Mouse (Mus musculus) G1E (cell line): ENCODE measurements around the gene Zfp961. TPM values are rescaled to one million over a fixed set of nuclear protein-coding genes. Genes with fewer than 3 reads are reported as not detected.

Experiments
- ATAC-seq: 2 replicates; pipeline ENCODE4 v1.8.0; 2016; ENCODE audit warnings: mild to moderate bottlenecking; ENCODE audit not compliant: insufficient number of reproducible peaks, poor library complexity, low FRiP score, severe bottlenecking; ENCODE audit errors: extremely low read depth
- DNase-seq: peaks from one replicate; pipeline ENCODE4 v3.0.0; 2012; ENCODE audit warnings: low spot score
- H3K27me3 ChIP-seq: 2 replicates; pipeline ENCODE4 v1.6.1; 2012; ENCODE audit warnings: mild to moderate bottlenecking, low read length, inconsistent platforms; ENCODE audit not compliant: insufficient read depth
- H3K36me3 ChIP-seq: replicated peaks from 2 replicates; pipeline ENCODE3; 2012; ENCODE audit warnings: mild to moderate bottlenecking, inconsistent platforms
- H3K4me1 ChIP-seq: 2 replicates; pipeline ENCODE4 v1.6.1; 2012; ENCODE audit warnings: low read depth, low read length, inconsistent platforms, mixed read lengths; ENCODE audit not compliant: insufficient read depth
- H3K4me3 ChIP-seq: 2 replicates; pipeline ENCODE4 v1.5.1; 2012; ENCODE audit warnings: low read depth, mild to moderate bottlenecking, inconsistent platforms, low read length, moderate library complexity, mixed read lengths
- H3K9me3 ChIP-seq: replicated peaks from 2 replicates; pipeline ENCODE4 v1.6.1; 2012; ENCODE audit warnings: inconsistent platforms
- CTCF ChIP-seq: IDR thresholded peaks from 2 replicates; pipeline ENCODE4 v1.5.1; 2012; ENCODE audit warnings: low read depth, low read length, inconsistent platforms, mixed read lengths
- GATA1 ChIP-seq: IDR thresholded peaks from 2 replicates; pipeline ENCODE4 v1.6.1; 2012; ENCODE audit warnings: borderline replicate concordance, low read length, inconsistent platforms, mixed read lengths
- GATA2 ChIP-seq: IDR thresholded peaks from 2 replicates; pipeline ENCODE4 v1.6.1; 2012; ENCODE audit warnings: low read depth, low read length, inconsistent platforms, borderline replicate concordance
- POLR2AphosphoS5 ChIP-seq: IDR thresholded peaks from 2 replicates; pipeline ENCODE4 v1.6.1; 2012; ENCODE audit warnings: low read depth, low read length, inconsistent platforms; ENCODE audit not compliant: insufficient replicate concordance
- TAL1 ChIP-seq: conservative IDR thresholded peaks from 2 replicates; pipeline ENCODE4 v1.6.1; 2012; ENCODE audit warnings: low read depth, low read length, inconsistent platforms, mixed read lengths
- polyA plus RNA-seq: library from polyadenylated mRNA; stranded (reverse); fragments of >175 nt; gene quantifications from 2 replicates; pipeline ENCODE4 v1.2.3, GENCODE M21; 2012
- total RNA-seq, 2 experiments: library from RNA; stranded (forward) in 1 of 2; stranded (reverse) in 1 of 2; fragments of 200-1000 nt in 1 of 2; fragments of >200 nt in 1 of 2; fragmentation: Nextera tagmentation in 1 of 2; gene quantifications; 2 replicates each; pipeline ENCODE4 v1.2.3; 2014 to 2017

Zfp961 gene
- total and polyA plus RNA-seq, 3 experiments, result 5.4 to 59.4 (median 34.5) TPM

DNA sequence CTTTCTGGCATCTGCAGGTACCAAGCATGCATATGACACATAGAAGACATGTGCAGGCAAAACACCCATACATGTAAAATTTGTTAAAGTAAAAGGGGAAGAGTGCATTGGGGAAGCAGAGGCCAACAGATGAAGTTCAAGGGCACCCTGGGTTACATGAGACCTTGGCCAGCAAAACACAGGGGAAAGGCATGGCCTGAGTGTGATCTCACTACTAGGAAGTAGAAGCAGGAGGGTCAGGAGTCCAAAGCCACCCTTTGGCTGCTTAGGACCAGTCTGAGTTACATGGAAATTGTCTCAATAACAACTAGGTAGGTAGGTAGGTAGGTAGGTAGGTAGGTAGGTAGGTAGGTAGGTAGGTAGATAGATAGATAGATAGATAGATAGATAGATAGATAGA, 9.6 kb downstream of the Zfp961 start:
- H3K9me3 ChIP-seq, result peaks cover 7% of the 10 kb centered on the region
- peaks cover 4% of the 10 kb centered on the region; the same call in 1 of the 2 replicates for H3K4me1 ChIP-seq
- TF ChIP-seq GATA1 (no peak), POLR2AphosphoS5 (no peak), GATA2 (no peak), CTCF (no peak), TAL1 (no peak)
- no peak for DNase-seq
- H3K36me3 ChIP-seq, result peaks cover 63% of the 10 kb centered on the region
- ATAC-seq, result no peak
- H3K27me3 ChIP-seq, result no peaks in the 10 kb centered on the region
- no peak overlapping the region for H3K4me3 ChIP-seq

DNA sequence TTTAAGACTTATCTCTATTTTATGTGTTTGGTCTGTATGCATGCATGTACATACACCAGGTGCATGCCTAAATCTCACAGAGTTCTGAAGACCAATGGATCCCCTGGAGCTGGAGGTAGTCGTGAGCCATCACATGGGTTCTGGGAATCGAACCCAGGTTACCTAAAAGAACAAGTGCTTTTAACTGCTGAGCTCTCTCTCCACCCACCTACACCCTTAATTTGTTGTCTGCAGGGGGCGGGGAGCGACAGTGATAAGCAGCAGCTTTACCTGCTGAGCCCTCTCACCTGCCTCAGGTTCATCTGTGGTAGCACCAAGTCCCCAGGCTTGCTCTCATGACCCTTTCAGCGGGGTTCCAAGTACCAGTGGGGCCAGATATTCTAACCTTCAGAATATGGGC, 11.0 kb downstream of the Zfp961 start:
- H3K27me3 ChIP-seq, result no peaks in the 10 kb centered on the region
- H3K9me3 ChIP-seq, result peaks cover 7% of the 10 kb centered on the region
- peaks cover 4% of the 10 kb centered on the region; the same call in 1 of the 2 replicates for H3K4me1 ChIP-seq
- DNase-seq (no peak), ATAC-seq (no peak)
- peaks cover 77% of the 10 kb centered on the region for H3K36me3 ChIP-seq
- H3K4me3 ChIP-seq, result no peak overlapping the region
- TF ChIP-seq GATA2 (no peak), POLR2AphosphoS5 (no peak), CTCF (no peak), TAL1 (no peak), GATA1 (no peak)

DNA sequence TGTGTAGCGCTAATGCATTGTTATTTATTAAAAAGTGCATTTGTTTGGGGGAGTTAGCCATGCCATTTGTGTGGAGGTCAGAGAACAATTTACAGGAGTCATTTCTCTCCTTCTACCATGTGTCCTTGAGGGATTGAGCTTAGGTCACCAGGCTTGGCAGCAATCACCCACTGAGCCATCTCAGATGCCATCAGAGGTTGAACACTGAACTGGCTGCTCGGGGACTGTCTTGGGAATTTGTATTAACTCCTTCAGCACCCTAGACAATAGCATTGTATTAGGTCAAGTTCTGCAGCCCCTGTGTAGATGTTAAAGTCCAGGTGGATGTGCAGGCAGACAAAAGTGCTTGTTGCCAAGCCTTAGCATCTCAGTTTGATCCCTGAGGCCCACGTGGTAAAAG, 13.2 kb downstream of the Zfp961 start:
- no peak for TF ChIP-seq TAL1
- no peak for TF ChIP-seq GATA1
- TF ChIP-seq POLR2AphosphoS5, result no peak
- no peak for TF ChIP-seq CTCF
- no peak for TF ChIP-seq GATA2
- Histone ChIP-seq H3K4me1 (peaks cover 4% of the 10 kb centered on the region; the same call in 1 of the 2 replicates), H3K9me3 (peaks cover 7% of the 10 kb centered on the region), H3K27me3 (no peaks in the 10 kb centered on the region), H3K36me3 (peaks cover 92% of the 10 kb centered on the region), H3K4me3 (no peak overlapping the region)
- DNase-seq, result no peak
- no peak for ATAC-seq

GRCm38 (mm10) chr8:71965166-71965565, 14.3 kb downstream of the Zfp961 start:
- H3K9me3 ChIP-seq, result peaks cover 7% of the 10 kb centered on the region
- peaks cover 95% of the 10 kb centered on the region for H3K36me3 ChIP-seq
- DNase-seq (no peak), ATAC-seq (no peak)
- H3K4me1 ChIP-seq, result peaks cover 1% of the 10 kb centered on the region; the same call in 1 of the 2 replicates
- no peak for TF ChIP-seq POLR2AphosphoS5
- no peak for TF ChIP-seq GATA1
- TF ChIP-seq CTCF, result no peak
- TF ChIP-seq GATA2, result no peak
- TF ChIP-seq TAL1, result no peak
- H3K4me3 ChIP-seq, result no peak overlapping the region
- H3K27me3 ChIP-seq, result no peaks in the 10 kb centered on the region

GRCm38 (mm10) chr8:71966411-71966810, 15.6 kb downstream of the Zfp961 start:
- no peak for ATAC-seq
- H3K36me3 ChIP-seq, result peaks cover 94% of the 10 kb centered on the region
- H3K4me3 ChIP-seq, result no peak overlapping the region
- TF ChIP-seq GATA2 (no peak), POLR2AphosphoS5 (no peak)
- peaks cover 7% of the 10 kb centered on the region for H3K9me3 ChIP-seq
- no peak for DNase-seq
- H3K27me3 ChIP-seq, result no peaks in the 10 kb centered on the region
- no peaks in the 10 kb centered on the region; the same call in 1 of the 2 replicates for H3K4me1 ChIP-seq

DNA sequence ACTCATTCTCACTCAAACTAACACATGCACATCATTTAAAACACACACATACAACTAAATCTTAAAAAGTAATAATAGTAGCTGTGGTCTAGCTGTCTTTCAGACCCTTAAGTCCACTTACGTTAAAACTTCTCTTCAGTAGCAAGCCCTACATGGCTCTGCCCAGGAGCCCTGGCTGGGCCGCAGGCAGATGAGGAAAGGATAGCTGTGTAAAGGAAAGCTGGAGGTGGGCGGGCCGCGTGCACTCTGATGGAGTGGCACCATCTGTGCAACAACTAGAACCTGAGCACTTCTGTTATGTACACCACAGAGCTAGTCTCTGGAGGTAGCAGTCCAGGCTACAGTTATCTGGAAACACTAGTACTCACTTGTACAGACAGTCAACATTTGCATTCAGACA, 16.4 kb downstream of the Zfp961 start:
- TF ChIP-seq GATA1, result no peak
- TF ChIP-seq POLR2AphosphoS5, result no peak
- no peak for TF ChIP-seq CTCF
- TF ChIP-seq TAL1, result no peak
- no peak for TF ChIP-seq GATA2
- Histone ChIP-seq H3K27me3 (no peaks in the 10 kb centered on the region), H3K36me3 (peaks cover 88% of the 10 kb centered on the region), H3K4me3 (no peak overlapping the region), H3K9me3 (peaks cover 7% of the 10 kb centered on the region), H3K4me1 (no peaks in the 10 kb centered on the region; the same call in 1 of the 2 replicates)
- DNase-seq (no peak), ATAC-seq (no peak)
